Mouse (Mus musculus) embryonic facial prominence, embryonic 13.5 days (tissue): ENCODE measurements at regions not wholly inside any gene's neighbourhood (a gene's known extent, or its start where the extent isn't known, plus 50 kb on each side); places are given as distances from the start of the nearest gene placed in this dataset.

ENCODE experiments used
- ATAC-seq: fragments of 200-750 bp; cut with Nextera tagmentation; 2 replicates; pipeline ENCODE4 v1.8.0; 2017; ENCODE audit warnings: low read depth; ENCODE audit not compliant: insufficient number of reproducible peaks, insufficient read depth, low FRiP score, low TSS enrichment
- H3K27ac ChIP-seq: fragments of 300-500 bp; sonication (generic); 2 replicates; pipeline ENCODE4 v1.5.1; 2015; ENCODE audit warnings: moderate library complexity, mild to moderate bottlenecking, inconsistent platforms
- H3K27me3 ChIP-seq: fragments of 300-500 bp; sonication (generic); 2 replicates; pipeline ENCODE4 v1.6.1; 2015; ENCODE audit warnings: mild to moderate bottlenecking, inconsistent platforms
- H3K36me3 ChIP-seq: fragments of 300-500 bp; sonication (generic); 2 replicates; pipeline ENCODE4 v1.6.1; 2015; ENCODE audit warnings: mild to moderate bottlenecking, inconsistent platforms
- H3K4me1 ChIP-seq: fragments of 300-500 bp; sonication (generic); 2 replicates; pipeline ENCODE4 v1.6.1; 2015; ENCODE audit warnings: inconsistent platforms
- H3K4me2 ChIP-seq: fragments of 300-500 bp; sonication (generic); 2 replicates; pipeline ENCODE4 v1.6.1; 2015; ENCODE audit warnings: moderate library complexity, mild to moderate bottlenecking, inconsistent platforms
- H3K4me3 ChIP-seq: fragments of 300-500 bp; sonication (generic); 2 replicates; pipeline ENCODE4 v1.5.1; 2015; ENCODE audit warnings: mild to moderate bottlenecking, inconsistent platforms
- H3K9ac ChIP-seq: fragments of 300-500 bp; sonication (generic); 2 replicates; pipeline ENCODE4 v1.6.1; 2015; ENCODE audit warnings: mild to moderate bottlenecking, inconsistent platforms
- H3K9me3 ChIP-seq: fragments of 300-500 bp; sonication (generic); 2 replicates; pipeline ENCODE4 v1.6.1; 2016; ENCODE audit warnings: inconsistent platforms
- WGBS: fragments of 180-500 bp; shearing (Covaris S2); methylation state at CpG from one replicate; pipeline ENCODE4 v1.1.7; 2015; ENCODE audit warnings: mixed read lengths; 5-methylcytosine and 5-hydroxymethylcytosine counted together

- H3K4me2 ChIP-seq: no peak overlapping the region
- no peaks in the 10 kb centered on the region for H3K27me3 ChIP-seq
- H3K4me1 ChIP-seq: peaks cover 3% of the 10 kb centered on the region; the same call in 1 of the 2 replicates
- no peak for ATAC-seq
- H3K4me3 ChIP-seq: no peak overlapping the region
- H3K9ac ChIP-seq: no peak overlapping the region
- no peak overlapping the region for H3K27ac ChIP-seq
- WGBS: 89% methylated on average over 4 of the region's 4 CpGs
- no peaks in the 10 kb centered on the region for H3K36me3 ChIP-seq
- no peaks in the 10 kb centered on the region for H3K9me3 ChIP-seq
Measured at GRCm38 (mm10) chr1:19290098-19290497, 81.4 kb downstream of the Tfap2b start.

GRCm38 (mm10) chr1:19321598-19321997 lies 112.9 kb downstream of the Tfap2b start:
- H3K9ac ChIP-seq: no peak overlapping the region
- 36% methylated on average over 1 of the region's 1 CpGs for WGBS
- no peak overlapping the region for H3K27ac ChIP-seq
- no peak overlapping the region for H3K4me2 ChIP-seq
- H3K4me3 ChIP-seq: no peak overlapping the region
- ATAC-seq: no peak
- H3K9me3 ChIP-seq: no peaks in the 10 kb centered on the region
- H3K4me1 ChIP-seq: no peaks in the 10 kb centered on the region
- no peaks in the 10 kb centered on the region for H3K27me3 ChIP-seq
- H3K36me3 ChIP-seq: no peaks in the 10 kb centered on the region

GRCm38 (mm10) chr1:19336062-19336461 lies 127.3 kb downstream of the Tfap2b start:
- no peak for ATAC-seq
- Histone ChIP-seq H3K4me2 (no peak overlapping the region), H3K4me1 (peaks cover 4% of the 10 kb centered on the region; the same call in 1 of the 2 replicates), H3K4me3 (no peak overlapping the region), H3K36me3 (no peaks in the 10 kb centered on the region), H3K9ac (no peak overlapping the region), H3K9me3 (no peaks in the 10 kb centered on the region), H3K27ac (no peak overlapping the region), H3K27me3 (no peaks in the 10 kb centered on the region)
- WGBS: 88% methylated on average over 1 of the region's 1 CpGs

DNA sequence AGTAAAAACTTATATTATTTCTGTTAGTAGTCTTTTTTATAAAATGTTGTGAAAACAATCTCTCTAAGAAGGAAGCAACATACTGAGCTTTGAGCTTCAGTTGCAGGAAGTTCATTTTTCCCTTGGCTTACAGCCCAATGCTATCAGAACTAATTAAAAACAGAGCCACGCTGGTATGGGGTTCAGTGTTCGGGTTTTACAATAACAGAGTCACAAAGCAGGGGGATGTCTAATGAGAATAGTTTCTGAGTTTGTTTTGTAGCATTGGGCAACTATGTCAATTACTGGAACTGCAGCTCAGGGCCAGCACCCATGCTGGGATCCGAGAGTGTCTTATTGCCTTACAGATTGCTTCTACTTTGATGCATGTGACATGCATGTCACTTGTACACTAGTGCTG lies 128.5 kb downstream of the Tfap2b start:
- Histone ChIP-seq H3K27me3 (no peaks in the 10 kb centered on the region), H3K4me2 (no peak overlapping the region), H3K27ac (no peak overlapping the region), H3K9me3 (no peaks in the 10 kb centered on the region), H3K4me1 (peaks cover 4% of the 10 kb centered on the region; the same call in 1 of the 2 replicates), H3K9ac (no peak overlapping the region), H3K4me3 (no peak overlapping the region), H3K36me3 (no peaks in the 10 kb centered on the region)
- WGBS: 31% methylated on average over 3 of the region's 3 CpGs
- ATAC-seq: no peak

DNA sequence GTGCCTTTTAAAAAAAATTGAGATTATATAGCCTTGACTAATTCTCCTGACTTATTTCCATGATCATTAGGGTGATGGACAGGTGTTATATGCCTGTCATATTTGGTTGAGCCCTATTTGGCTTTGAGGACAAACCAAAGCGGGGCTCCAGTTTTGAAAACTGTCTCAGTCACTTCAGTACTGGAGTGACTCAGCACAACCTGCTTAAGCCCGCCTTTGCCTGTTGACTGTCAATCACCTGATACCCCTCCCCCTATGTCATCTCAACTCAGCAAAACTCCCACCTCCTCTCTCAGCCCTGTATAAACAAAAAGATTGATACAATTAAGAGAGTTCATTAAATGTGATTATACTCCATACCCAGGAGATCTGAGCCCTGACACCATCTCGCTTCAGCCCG lies 135.7 kb downstream of the Tfap2b start:
- no peak overlapping the region for H3K4me2 ChIP-seq
- WGBS: 77% methylated on average over 4 of the region's 4 CpGs
- H3K27me3 ChIP-seq: no peaks in the 10 kb centered on the region
- no peaks in the 10 kb centered on the region for H3K9me3 ChIP-seq
- H3K27ac ChIP-seq: no peak overlapping the region
- ATAC-seq: no peak
- H3K9ac ChIP-seq: no peak overlapping the region
- H3K4me1 ChIP-seq: no peaks in the 10 kb centered on the region
- no peaks in the 10 kb centered on the region for H3K36me3 ChIP-seq
- no peak overlapping the region for H3K4me3 ChIP-seq

DNA sequence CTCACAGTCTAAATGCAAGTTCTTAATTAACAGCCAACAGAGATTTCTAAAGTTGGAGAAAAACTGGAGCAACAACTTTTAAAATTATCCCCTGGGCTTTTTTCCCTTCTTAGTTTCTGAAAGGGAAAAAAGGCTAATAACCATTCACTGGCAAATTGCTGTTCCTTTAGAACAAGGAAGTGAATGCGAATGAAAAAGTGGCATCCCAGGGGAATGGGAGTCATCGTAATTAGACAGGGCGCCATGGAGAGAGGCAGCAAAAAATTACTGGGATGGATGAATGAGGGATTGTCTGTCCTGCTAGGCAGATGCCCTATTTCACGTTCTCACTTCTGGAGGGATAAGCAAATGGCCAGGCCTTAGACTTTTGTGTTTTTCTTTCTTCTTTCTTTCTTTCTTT lies 141.8 kb downstream of the Tfap2b start:
- ATAC-seq: no peak
- Histone ChIP-seq H3K9me3 (no peaks in the 10 kb centered on the region), H3K9ac (no peak overlapping the region), H3K27ac (no peak overlapping the region), H3K27me3 (no peaks in the 10 kb centered on the region), H3K4me3 (no peak overlapping the region), H3K4me2 (no peak overlapping the region), H3K4me1 (no peaks in the 10 kb centered on the region), H3K36me3 (no peaks in the 10 kb centered on the region)
- WGBS: 19% methylated on average over 4 of the region's 4 CpGs

- 25% methylated on average over 1 of the region's 1 CpGs for WGBS
- no peak overlapping the region for H3K4me2 ChIP-seq
- H3K27ac ChIP-seq: no peak overlapping the region
- ATAC-seq: no peak
- H3K9me3 ChIP-seq: no peaks in the 10 kb centered on the region
- H3K4me1 ChIP-seq: no peaks in the 10 kb centered on the region
- H3K27me3 ChIP-seq: no peaks in the 10 kb centered on the region
- H3K4me3 ChIP-seq: no peak overlapping the region
- H3K9ac ChIP-seq: no peak overlapping the region
- H3K36me3 ChIP-seq: no peaks in the 10 kb centered on the region
Measured at GRCm38 (mm10) chr1:19384856-19385255, 176.1 kb downstream of the Tfap2b start.

GRCm38 (mm10) chr1:19388864-19389505 lies 180.3 kb downstream of the Tfap2b start:
- 44% methylated on average over 1 of the region's 1 CpGs for WGBS
- H3K4me2 ChIP-seq: no peak overlapping the region
- H3K36me3 ChIP-seq: no peaks in the 10 kb centered on the region
- ATAC-seq: no peak
- H3K4me1 ChIP-seq: no peaks in the 10 kb centered on the region
- H3K27ac ChIP-seq: no peak overlapping the region
- no peak overlapping the region for H3K4me3 ChIP-seq
- H3K27me3 ChIP-seq: no peaks in the 10 kb centered on the region
- no peak overlapping the region for H3K9ac ChIP-seq
- no peaks in the 10 kb centered on the region for H3K9me3 ChIP-seq

- no peak for ATAC-seq
- no peak overlapping the region for H3K27ac ChIP-seq
Measured at GRCm38 (mm10) chr1:19407556-19407955, 198.8 kb downstream of the Tfap2b start.

GRCm38 (mm10) chr1:19412345-19412744 lies 203.6 kb downstream of the Tfap2b start:
- Histone ChIP-seq H3K9ac (no peak overlapping the region), H3K27me3 (no peaks in the 10 kb centered on the region), H3K27ac (no peak overlapping the region), H3K4me3 (no peak overlapping the region), H3K4me1 (no peaks in the 10 kb centered on the region), H3K9me3 (no peaks in the 10 kb centered on the region), H3K36me3 (no peaks in the 10 kb centered on the region), H3K4me2 (no peak overlapping the region)
- no peak for ATAC-seq
- 76% methylated on average over 4 of the region's 4 CpGs for WGBS

More at GRCm38 (mm10) chr1:19407556-19407955, 198.8 kb downstream of the Tfap2b start:
- Histone ChIP-seq H3K9ac (no peak overlapping the region), H3K4me3 (no peak overlapping the region), H3K36me3 (no peaks in the 10 kb centered on the region), H3K4me2 (no peak overlapping the region), H3K4me1 (no peaks in the 10 kb centered on the region), H3K27me3 (no peaks in the 10 kb centered on the region), H3K9me3 (no peaks in the 10 kb centered on the region)
- 78% methylated on average over 2 of the region's 2 CpGs for WGBS

- no peaks in the 10 kb centered on the region for H3K27me3 ChIP-seq
- H3K4me1 ChIP-seq: no peaks in the 10 kb centered on the region
- ATAC-seq: no peak
- no peak overlapping the region for H3K4me2 ChIP-seq
- no peaks in the 10 kb centered on the region for H3K36me3 ChIP-seq
- 74% methylated on average over 1 of the region's 1 CpGs for whole genome bisulfite sequencing
- H3K27ac ChIP-seq: no peak overlapping the region
- H3K9me3 ChIP-seq: no peaks in the 10 kb centered on the region
- H3K9ac ChIP-seq: no peak overlapping the region
- H3K4me3 ChIP-seq: no peak overlapping the region
Measured at GRCm38 (mm10) chr1:19421116-19421515, 212.4 kb downstream of the Tfap2b start.

DNA sequence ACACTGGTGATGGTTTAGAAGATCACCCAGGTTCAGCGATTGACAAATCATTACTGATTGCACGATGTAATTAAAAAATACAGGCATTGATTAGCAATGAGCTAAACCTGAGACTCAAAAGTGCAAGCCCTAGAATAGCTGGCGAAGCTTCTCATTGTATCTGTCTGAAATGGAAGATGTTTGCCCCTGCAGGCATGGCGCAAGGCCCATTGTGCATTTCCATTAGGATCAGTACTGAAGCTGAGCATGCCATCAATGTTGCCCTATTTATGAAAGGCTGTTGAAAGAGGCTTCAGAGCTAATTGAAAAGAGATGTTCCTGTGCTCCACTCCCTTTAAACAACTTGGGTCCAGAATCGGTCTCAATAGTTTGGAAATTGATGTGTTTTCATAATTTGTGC lies 242.1 kb downstream of the Tfap2b start:
- 72% methylated on average over 5 of the region's 5 CpGs for WGBS
- ATAC-seq: no peak
- Histone ChIP-seq H3K4me3 (no peak overlapping the region), H3K9me3 (no peaks in the 10 kb centered on the region), H3K4me2 (no peak overlapping the region), H3K27me3 (no peaks in the 10 kb centered on the region), H3K36me3 (no peaks in the 10 kb centered on the region), H3K9ac (no peak overlapping the region), H3K27ac (no peak overlapping the region), H3K4me1 (no peaks in the 10 kb centered on the region)
